Mouse (Mus musculus) heart, embryonic 13.5 days (tissue): Measurements from ENCODE around the gene Zbtb38. TPM values are rescaled to one million over a fixed set of nuclear protein-coding genes. Genes with fewer than 3 reads are reported as not detected.
"Not testable (repeated sequence)": the region's sequence is repeated elsewhere in the genome, so short reads cannot be mapped to it uniquely, and the experiment has no call there.

Experiments
- ATAC-seq: fragments of 200-750 bp; cut with Nextera tagmentation; 2 replicates; pipeline ENCODE4 v1.8.0; 2017; ENCODE audit warnings: moderate TSS enrichment; ENCODE audit not compliant: insufficient number of reproducible peaks, low FRiP score, low TSS enrichment; ENCODE audit errors: extremely low read depth
- H3K27ac ChIP-seq: fragments of 300-500 bp; sonication (generic); replicated peaks from 2 replicates; pipeline ENCODE4 v1.5.1; 2015; ENCODE audit warnings: moderate library complexity, mild to moderate bottlenecking, inconsistent platforms
- H3K27me3 ChIP-seq: fragments of 300-500 bp; sonication (generic); replicated peaks from 2 replicates; pipeline ENCODE4 v1.6.1; 2015; ENCODE audit warnings: mild to moderate bottlenecking, inconsistent platforms
- H3K36me3 ChIP-seq: fragments of 300-500 bp; sonication (generic); 2 replicates; pipeline ENCODE4 v1.6.1; 2015; ENCODE audit warnings: mild to moderate bottlenecking, inconsistent platforms
- H3K4me1 ChIP-seq: fragments of 300-500 bp; sonication (generic); 2 replicates; pipeline ENCODE4 v1.6.1; 2015; ENCODE audit warnings: inconsistent platforms
- H3K4me2 ChIP-seq: fragments of 300-500 bp; sonication (generic); 2 replicates; pipeline ENCODE4 v1.6.1; 2015; ENCODE audit warnings: inconsistent platforms, mild to moderate bottlenecking, moderate library complexity
- H3K4me3 ChIP-seq: fragments of 300-500 bp; sonication (generic); 2 replicates; pipeline ENCODE4 v1.5.1; 2015; ENCODE audit warnings: moderate library complexity, mild to moderate bottlenecking, inconsistent platforms
- H3K9ac ChIP-seq: fragments of 300-500 bp; sonication (generic); 2 replicates; pipeline ENCODE4 v1.6.1; 2015; ENCODE audit warnings: inconsistent platforms, mild to moderate bottlenecking, moderate library complexity
- H3K9me3 ChIP-seq: fragments of 300-500 bp; sonication (generic); 2 replicates; pipeline ENCODE4 v1.6.1; 2016; ENCODE audit warnings: inconsistent platforms
- WGBS: fragments of 180-500 bp; shearing (Covaris S2); methylation state at CpG from one replicate; pipeline ENCODE4 v1.1.7; 2015; ENCODE audit warnings: mixed read lengths; 5-methylcytosine and 5-hydroxymethylcytosine counted together
- polyA plus RNA-seq: library from polyadenylated mRNA; unstranded; fragments of >200 nt; fragmentation: Nextera tagmentation; extraction: Ambion mirVana; gene quantifications from 2 replicates; pipeline ENCODE4 v1.2.1, GENCODE M21; 2015

Zbtb38 gene
- polyA plus RNA-seq, 1 experiment from 2014 or later = 27.1 TPM

DNA sequence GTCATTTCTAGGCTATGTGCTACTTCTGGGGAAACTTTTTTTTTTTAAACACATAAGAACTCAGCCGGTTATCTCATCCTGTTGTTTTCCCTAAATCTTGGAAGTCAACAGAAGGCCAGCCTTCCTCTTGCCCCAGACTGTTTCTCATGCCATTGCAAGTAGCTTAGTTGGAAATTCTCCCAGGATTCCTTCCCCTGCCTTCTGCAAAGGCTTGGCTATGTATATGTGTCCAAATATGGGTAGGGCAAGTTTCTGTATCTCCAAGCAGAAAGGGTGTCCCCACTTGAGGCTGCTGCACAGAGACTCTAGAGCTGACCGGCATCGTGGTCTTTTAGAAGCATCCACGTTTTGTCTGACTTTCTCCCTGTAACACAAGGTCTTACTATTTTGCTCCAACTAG is 63.6 kb downstream of the Zbtb38 start:
- Histone ChIP-seq H3K4me1 (peaks cover 25% of the 10 kb centered on the region), H3K9ac (no peak overlapping the region), H3K4me2 (no peak overlapping the region), H3K36me3 (peaks cover 59% of the 10 kb centered on the region), H3K27ac (peak overlapping the region; percentile 20; the same call in 1 of the 2 replicates), H3K9me3 (no peaks in the 10 kb centered on the region), H3K27me3 (no peaks in the 10 kb centered on the region), H3K4me3 (no peak overlapping the region)
- ATAC-seq = no peak
- 71% methylated on average over 4 of the region's 4 CpGs for WGBS

DNA sequence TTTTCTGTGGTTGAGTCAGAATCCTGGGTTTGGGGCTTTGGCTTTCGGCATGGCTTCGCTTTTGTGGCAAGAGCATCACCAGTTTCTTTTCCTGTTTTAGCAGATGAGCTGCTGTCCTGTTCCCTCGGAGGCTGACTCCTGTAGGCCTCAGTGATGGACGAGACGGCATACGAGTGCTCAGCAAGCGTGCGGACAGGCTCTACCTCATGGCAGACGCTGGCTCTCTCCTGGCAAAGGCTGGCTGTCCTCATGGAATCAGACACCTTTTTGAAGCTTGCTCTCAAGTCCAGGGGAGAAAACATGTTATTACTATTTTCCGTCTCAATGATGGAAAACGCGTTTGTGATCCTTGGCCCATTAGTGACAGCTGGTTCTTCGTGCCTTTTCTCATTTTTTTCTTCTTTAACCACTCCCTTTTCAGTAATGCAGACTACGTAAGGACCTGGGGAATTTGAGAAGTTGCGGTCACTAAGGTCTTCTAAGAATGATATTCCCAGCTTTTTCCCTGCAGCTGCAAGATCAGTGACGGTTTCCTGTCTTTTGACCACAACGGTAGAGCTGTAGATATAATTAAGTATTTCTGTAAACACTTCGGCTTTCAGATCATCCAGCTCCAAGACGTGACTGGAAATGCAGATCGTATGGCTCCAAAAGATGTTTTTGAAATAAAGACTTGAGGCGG is 64.3 kb downstream of the Zbtb38 start:
- Histone ChIP-seq H3K36me3 (peaks cover 67% of the 10 kb centered on the region), H3K27ac (no peak overlapping the region)

GRCm38 (mm10) chr9:96687591-96688186 is 64.9 kb downstream of the Zbtb38 start:
- no peak overlapping the region for H3K4me2 ChIP-seq
- ATAC-seq = no peak
- no peak overlapping the region for H3K27ac ChIP-seq
- 85% methylated on average over 20 of the region's 20 CpGs for WGBS
- no peak overlapping the region for H3K9ac ChIP-seq
- peaks cover 64% of the 10 kb centered on the region for H3K36me3 ChIP-seq
- peaks cover 27% of the 10 kb centered on the region for H3K4me1 ChIP-seq
- no peak overlapping the region for H3K4me3 ChIP-seq
- no peaks in the 10 kb centered on the region for H3K9me3 ChIP-seq
- H3K27me3 ChIP-seq = no peaks in the 10 kb centered on the region

More for the DNA sequence above, 64.3 kb downstream of the Zbtb38 start:
- Histone ChIP-seq H3K9me3 (no peaks in the 10 kb centered on the region), H3K4me1 (peaks cover 27% of the 10 kb centered on the region), H3K27me3 (no peaks in the 10 kb centered on the region), H3K9ac (no peak overlapping the region), H3K4me3 (no peak overlapping the region), H3K4me2 (no peak overlapping the region)
- 81% methylated on average over 21 of the region's 21 CpGs for WGBS
- no peak for ATAC-seq

GRCm38 (mm10) chr9:96685600-96686084 is 67.0 kb downstream of the Zbtb38 start:
- H3K36me3 ChIP-seq = peaks cover 78% of the 10 kb centered on the region
- H3K4me2 ChIP-seq = no peak overlapping the region
- H3K27ac ChIP-seq = no peak overlapping the region
- peaks cover 24% of the 10 kb centered on the region for H3K4me1 ChIP-seq
- H3K9me3 ChIP-seq = no peaks in the 10 kb centered on the region
- no peak overlapping the region for H3K9ac ChIP-seq
- no peak overlapping the region for H3K4me3 ChIP-seq
- 85% methylated on average over 18 of the region's 18 CpGs for WGBS
- no peaks in the 10 kb centered on the region for H3K27me3 ChIP-seq
- no peak for ATAC-seq

- H3K36me3 ChIP-seq = peaks cover 78% of the 10 kb centered on the region
- no peak for ATAC-seq
- H3K27ac ChIP-seq = no peak overlapping the region
- H3K4me1 ChIP-seq = peaks cover 18% of the 10 kb centered on the region
- no peak overlapping the region for H3K4me3 ChIP-seq
- no peak overlapping the region for H3K4me2 ChIP-seq
- no peak overlapping the region for H3K9ac ChIP-seq
- WGBS = 82% methylated on average over 14 of the region's 14 CpGs
- H3K27me3 ChIP-seq = no peaks in the 10 kb centered on the region
- no peaks in the 10 kb centered on the region for H3K9me3 ChIP-seq
Measured at GRCm38 (mm10) chr9:96684866-96685599, 67.6 kb downstream of the Zbtb38 start.

DNA sequence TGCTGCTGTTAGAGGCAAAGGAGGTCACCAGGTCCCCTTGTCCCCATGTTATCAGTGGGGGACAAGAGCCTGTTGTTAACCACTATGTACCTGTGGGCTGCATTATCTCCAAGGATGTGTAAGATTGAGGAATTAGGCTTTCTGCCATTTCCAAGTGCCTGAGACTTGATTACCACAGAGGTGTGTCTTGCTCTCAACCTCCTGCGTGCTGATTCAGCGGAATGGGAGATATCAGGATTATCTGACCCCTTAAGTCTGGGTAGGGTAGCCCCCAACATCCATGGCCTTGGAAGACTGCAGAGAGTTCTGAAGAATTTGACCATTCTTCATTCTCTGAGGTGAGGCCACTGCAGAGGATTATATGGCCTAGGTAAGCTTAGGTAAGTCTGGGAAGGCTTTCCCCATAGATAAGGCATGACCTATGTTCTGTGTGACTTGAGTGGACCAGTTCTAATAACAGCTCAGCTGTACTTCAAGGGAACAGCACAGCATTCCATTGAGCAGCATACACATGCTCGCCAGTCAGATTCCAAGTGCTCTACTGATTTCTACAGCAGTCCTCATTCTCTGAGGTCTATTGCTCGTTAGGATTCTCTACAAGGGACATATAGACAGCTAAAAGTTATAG is 68.4 kb downstream of the Zbtb38 start:
- Histone ChIP-seq H3K9ac (no peak overlapping the region), H3K4me2 (no peak overlapping the region), H3K4me3 (no peak overlapping the region), H3K36me3 (peaks cover 74% of the 10 kb centered on the region), H3K27ac (no peak overlapping the region), H3K4me1 (peaks cover 15% of the 10 kb centered on the region), H3K9me3 (no peaks in the 10 kb centered on the region), H3K27me3 (no peaks in the 10 kb centered on the region)
- 62% methylated on average over 4 of the region's 4 CpGs for WGBS
- no peak for ATAC-seq

DNA sequence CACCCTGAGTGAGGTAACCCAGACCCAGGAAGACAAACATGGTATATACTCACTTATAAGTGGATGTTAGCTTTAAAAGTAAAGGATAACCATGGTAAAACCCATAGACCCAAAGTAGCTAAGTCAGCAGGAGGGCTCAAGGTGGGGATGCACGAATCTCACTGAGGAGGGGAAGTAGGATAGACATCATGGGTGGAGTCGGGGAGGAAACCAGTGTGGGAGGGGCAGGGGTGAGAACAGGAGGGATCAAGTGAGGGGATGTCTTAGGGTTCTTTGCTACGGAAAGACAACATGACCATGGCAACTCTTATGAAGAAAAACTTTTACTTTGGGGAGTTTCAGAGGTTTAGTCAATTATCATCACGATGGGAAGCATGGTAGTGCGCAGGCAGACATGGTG is 74.0 kb downstream of the Zbtb38 start:
- no peaks in the 10 kb centered on the region for H3K9me3 ChIP-seq
- peaks cover 9% of the 10 kb centered on the region; the same call in 1 of the 2 replicates for H3K4me1 ChIP-seq
- no peak overlapping the region for H3K27ac ChIP-seq
- H3K36me3 ChIP-seq = peaks cover 21% of the 10 kb centered on the region
- no peak for ATAC-seq
- 71% methylated on average over 5 of the region's 5 CpGs for WGBS
- H3K9ac ChIP-seq = no peak overlapping the region
- H3K27me3 ChIP-seq = no peaks in the 10 kb centered on the region
- H3K4me3 ChIP-seq = no peak overlapping the region
- no peak overlapping the region for H3K4me2 ChIP-seq

DNA sequence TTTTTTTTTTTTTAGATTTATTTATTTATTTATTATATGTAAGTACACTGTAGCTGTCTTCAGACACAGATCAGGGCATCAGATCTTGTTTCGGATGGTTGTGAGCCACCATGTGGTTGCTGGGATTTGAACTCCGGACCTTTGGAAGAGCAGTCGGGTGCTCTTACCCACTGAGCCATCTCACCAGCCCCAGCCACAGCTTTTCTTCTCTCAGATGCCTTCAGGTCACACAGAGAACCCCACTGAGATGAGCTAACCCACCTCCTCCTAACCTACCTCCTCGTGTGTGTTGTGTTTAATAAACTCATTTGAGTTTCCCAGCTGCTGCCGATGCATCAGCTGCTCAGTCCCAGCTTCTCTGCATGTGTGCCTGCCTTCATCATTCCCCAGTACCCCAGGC is 74.9 kb downstream of the Zbtb38 start:
- H3K4me3 ChIP-seq, H3K4me1 ChIP-seq, H3K9ac ChIP-seq, ATAC-seq, H3K9me3 ChIP-seq, H3K4me2 ChIP-seq, H3K27me3 ChIP-seq, H3K27ac ChIP-seq: not testable (repeated sequence)
- 78% methylated on average over 5 of the region's 5 CpGs for WGBS
- H3K36me3 ChIP-seq = peaks cover 17% of the 10 kb centered on the region

GRCm38 (mm10) chr9:96676671-96677070 is 76.0 kb downstream of the Zbtb38 start:
- Histone ChIP-seq H3K4me2 (no peak overlapping the region), H3K9ac (no peak overlapping the region), H3K27ac (no peak overlapping the region), H3K4me1 (peaks cover 9% of the 10 kb centered on the region; the same call in 1 of the 2 replicates), H3K36me3 (peaks cover 9% of the 10 kb centered on the region), H3K9me3 (no peaks in the 10 kb centered on the region), H3K27me3 (no peaks in the 10 kb centered on the region), H3K4me3 (no peak overlapping the region)
- no peak for ATAC-seq
- WGBS = 77% methylated on average over 10 of the region's 10 CpGs

DNA sequence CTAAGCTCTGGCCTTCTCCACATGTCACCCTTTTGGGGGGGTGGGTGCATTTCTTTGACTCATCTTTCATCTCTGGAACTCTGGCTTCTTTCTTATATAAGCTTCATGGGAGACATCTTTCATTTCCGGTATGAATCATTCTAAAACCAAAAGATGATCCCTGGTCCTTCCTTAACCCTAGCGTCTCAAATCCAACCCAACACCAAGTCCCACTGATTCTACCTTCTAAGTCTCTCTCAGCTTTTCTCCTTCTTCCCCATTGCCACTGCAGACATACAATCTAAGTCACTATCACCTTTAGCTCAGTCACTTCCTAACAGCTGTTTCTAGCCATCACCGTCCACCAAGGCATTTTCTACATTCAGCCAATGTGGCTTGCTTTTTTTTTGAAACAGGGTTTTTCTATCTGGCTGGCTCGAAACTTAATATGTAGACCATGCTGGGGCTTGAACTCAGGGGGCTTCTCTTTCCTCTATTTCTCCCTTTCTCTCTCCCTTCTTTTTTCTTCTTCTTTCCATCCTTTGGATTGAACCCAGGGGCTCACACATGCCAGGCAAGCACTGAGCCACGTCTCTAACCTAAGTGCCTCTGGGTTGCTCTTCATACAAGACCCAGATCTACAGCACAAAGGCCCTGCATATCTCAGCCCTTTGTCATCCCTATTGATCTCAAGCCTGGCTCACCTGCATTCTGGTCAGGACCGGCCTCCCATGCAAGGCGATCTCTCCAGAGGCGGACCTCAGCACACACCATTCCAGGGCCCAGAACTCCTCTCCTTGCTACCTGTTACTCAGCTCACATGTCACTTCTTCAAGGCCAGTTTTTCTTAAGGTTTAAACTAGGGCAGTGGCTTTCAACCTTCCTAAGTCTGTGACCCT is 76.6 kb downstream of the Zbtb38 start:
- no peak overlapping the region for H3K27ac ChIP-seq
- H3K4me2 ChIP-seq = no peak overlapping the region
- WGBS = 81% methylated on average over 8 of the region's 8 CpGs
- H3K4me3 ChIP-seq = no peak overlapping the region
- no peak for ATAC-seq
- H3K9me3 ChIP-seq = no peaks in the 10 kb centered on the region
- H3K9ac ChIP-seq = no peak overlapping the region
- H3K27me3 ChIP-seq = no peaks in the 10 kb centered on the region
- H3K36me3 ChIP-seq = peaks cover 2% of the 10 kb centered on the region; the same call in 1 of the 2 replicates
- H3K4me1 ChIP-seq = peaks cover 9% of the 10 kb centered on the region; the same call in 1 of the 2 replicates
